Mouse (Mus musculus) adrenal gland, postnatal 25 days (tissue): ENCODE results near the gene Gpr171. TPM values are rescaled to one million over a fixed set of nuclear protein-coding genes. Genes with fewer than 3 reads are reported as not detected.
"Not testable (repeated sequence)": the region's sequence is repeated elsewhere in the genome, so short reads cannot be mapped to it uniquely, and the experiment has no call there.

Experiments
- DNase-seq: peaks from one replicate; pipeline ENCODE4 v3.0.0; 2021; ENCODE audit warnings: mixed read lengths
- long read RNA-seq: library from polyadenylated mRNA; stranded (forward); transcript quantifications from one replicate; pipeline ENCODE4 v2.0.0, GENCODE M21; 2021
- total RNA-seq: library from RNA; stranded (reverse); gene quantifications from 2 replicates; pipeline ENCODE4 v1.2.3, GENCODE M21; 2021

Gpr171 gene
- 0.18 TPM in 1 of 2 replicates, not detected in the other for total RNA-seq
- long read RNA-seq, partial matches to known transcripts = 0 of 1 reads
- long read RNA-seq, other reads (novel, unspliced or antisense) = 0 of 1 reads

GRCm38 (mm10) chr3:59101218-59101986 is at the start of gene Gpr171:
Gene Gpr171, minus strand, starts transcription at chr3:59101821.
- DNase-seq = no peak

- no peak for DNase-seq
These were observed 49.0 kb upstream of the Gpr171 start for GRCm38 (mm10) chr3:59150624-59151023.

- no peak for DNase-seq
These were observed 48.0 kb upstream of the Gpr171 start for GRCm38 (mm10) chr3:59149646-59150045.

GRCm38 (mm10) chr3:59145194-59145593 is 43.6 kb upstream of the Gpr171 start:
- no peak for DNase-seq

- DNase-seq = no peak
These were observed 40.1 kb upstream of the Gpr171 start for GRCm38 (mm10) chr3:59141507-59142305.

GRCm38 (mm10) chr3:59140941-59141340 is 39.3 kb upstream of the Gpr171 start:
- not testable (repeated sequence) for DNase-seq

- DNase-seq = no peak
These were observed 38.5 kb upstream of the Gpr171 start for GRCm38 (mm10) chr3:59140115-59140514.

GRCm38 (mm10) chr3:59139651-59140051 is 38.0 kb upstream of the Gpr171 start:
- DNase-seq = peak; percentile 23

- no peak for DNase-seq
These were observed 37.4 kb upstream of the Gpr171 start for GRCm38 (mm10) chr3:59138946-59139468.

- no peak for DNase-seq
These were observed 34.5 kb upstream of the Gpr171 start for GRCm38 (mm10) chr3:59135911-59136653.

GRCm38 (mm10) chr3:59133189-59133588 is 31.6 kb upstream of the Gpr171 start:
- DNase-seq = no peak

GRCm38 (mm10) chr3:59131966-59132365 is 30.3 kb upstream of the Gpr171 start:
- DNase-seq = no peak

- no peak for DNase-seq
These were observed 29.5 kb upstream of the Gpr171 start for GRCm38 (mm10) chr3:59131081-59131480.

GRCm38 (mm10) chr3:59130431-59130830 is 28.8 kb upstream of the Gpr171 start:
- DNase-seq = peak; percentile 28

GRCm38 (mm10) chr3:59129547-59129946 is 27.9 kb upstream of the Gpr171 start:
- DNase-seq = no peak

- no peak for DNase-seq
These were observed 27.1 kb upstream of the Gpr171 start for GRCm38 (mm10) chr3:59128681-59129080.

- no peak for DNase-seq
These were observed 24.3 kb upstream of the Gpr171 start for GRCm38 (mm10) chr3:59125783-59126555.

GRCm38 (mm10) chr3:59125022-59125421 is 23.4 kb upstream of the Gpr171 start:
- DNase-seq = no peak

GRCm38 (mm10) chr3:59121780-59122449 is 20.3 kb upstream of the Gpr171 start:
- no peak for DNase-seq

GRCm38 (mm10) chr3:59121067-59121730 is 19.6 kb upstream of the Gpr171 start:
- no peak for DNase-seq
